Mouse (Mus musculus) limb, embryonic 14.5 days (tissue): Measurements from ENCODE around the gene Lingo4. TPM values are rescaled to one million over a fixed set of nuclear protein-coding genes. Genes with fewer than 3 reads are reported as not detected.

Experiments
- ATAC-seq: fragments of 200-750 bp; cut with Nextera tagmentation; 2 replicates; pipeline ENCODE4 v1.8.0; 2017; ENCODE audit warnings: low read depth, moderate number of reproducible peaks, moderate TSS enrichment; ENCODE audit not compliant: low FRiP score
- DNase-seq: peaks from one replicate; pipeline ENCODE4 v3.0.0-alpha.2; 2015; ENCODE audit warnings: low spot score
- H3K27ac ChIP-seq: fragments of 300-500 bp; sonication (generic); replicated peaks from 2 replicates; pipeline ENCODE4 v1.5.1; 2014; ENCODE audit warnings: low read depth, mild to moderate bottlenecking, low read length, moderate library complexity, mixed read lengths
- H3K27me3 ChIP-seq: fragments of 300-500 bp; sonication (generic); 2 replicates; pipeline ENCODE4 v1.6.1; 2014; ENCODE audit warnings: low read length, mixed read lengths; ENCODE audit not compliant: control insufficient read depth, insufficient read depth
- H3K36me3 ChIP-seq: fragments of 300-500 bp; sonication (generic); 2 replicates; pipeline ENCODE4 v1.6.1; 2014; ENCODE audit warnings: mild to moderate bottlenecking, low read length, moderate library complexity, mixed read lengths; ENCODE audit not compliant: control insufficient read depth, insufficient read depth
- H3K4me1 ChIP-seq: fragments of 300-500 bp; sonication (generic); 2 replicates; pipeline ENCODE4 v1.6.1; 2014; ENCODE audit warnings: antibody characterized with exemption, low read length, mixed read lengths; ENCODE audit not compliant: control insufficient read depth, insufficient read depth
- H3K4me2 ChIP-seq: fragments of 300-500 bp; sonication (generic); replicated peaks from 2 replicates; pipeline ENCODE4 v1.6.1; 2014; ENCODE audit warnings: low read depth, mild to moderate bottlenecking, low read length, moderate library complexity; ENCODE audit not compliant: severe bottlenecking
- H3K4me3 ChIP-seq: fragments of 300-500 bp; sonication (generic); replicated peaks from 2 replicates; pipeline ENCODE4 v1.5.1; 2014; ENCODE audit warnings: low read length
- H3K9ac ChIP-seq: fragments of 300-500 bp; sonication (generic); 2 replicates; pipeline ENCODE4 v1.6.1; 2014; ENCODE audit warnings: mild to moderate bottlenecking, low read depth, low read length, moderate library complexity; ENCODE audit not compliant: severe bottlenecking
- H3K9me3 ChIP-seq: fragments of 300-500 bp; sonication (generic); 2 replicates; pipeline ENCODE4 v1.6.1; 2016; ENCODE audit warnings: low read length; ENCODE audit not compliant: control insufficient read depth
- POLR2A ChIP-seq: fragments of 200-500 bp; IDR thresholded peaks from 2 replicates; pipeline ENCODE4 v1.8.0; 2012; ENCODE audit warnings: inconsistent platforms, mild to moderate bottlenecking, moderate library complexity, borderline replicate concordance; ENCODE audit not compliant: insufficient read depth, insufficient read length; ENCODE audit errors: extremely low read depth
- WGBS: fragments of 180-500 bp; shearing (Covaris S2); extraction: QIAGEN DNeasy Blood & Tissue Kit; methylation state at CpG from one replicate; pipeline ENCODE4 v1.1.7; 2014; 5-methylcytosine and 5-hydroxymethylcytosine counted together
- polyA plus RNA-seq, 2 experiments: library from polyadenylated mRNA; depleted of rRNA in 1 of 2; stranded (reverse) in 1 of 2; unstranded in 1 of 2; fragments of >200 nt; fragmentation: Nextera tagmentation in 1 of 2; extraction: Ambion mirVana in 1 of 2; gene quantifications; 2 replicates each; pipeline versions ENCODE4 v1.2.1 to v1.2.3; 2012 to 2014

Lingo4 gene
- polyA plus RNA-seq, 2 experiments = 0.06 TPM; not detected in 1

GRCm38 (mm10) chr3:94393049-94393448 lies 5.3 kb upstream of the Lingo4 start:
- no peak overlapping the region for H3K9ac ChIP-seq
- no peak overlapping the region for H3K4me3 ChIP-seq
- peak; percentile 67 for DNase-seq
- H3K36me3 ChIP-seq = no peaks in the 10 kb centered on the region
- H3K27ac ChIP-seq = no peak overlapping the region
- ATAC-seq = peak; percentile 75
- H3K4me1 ChIP-seq = no peaks in the 10 kb centered on the region
- WGBS = 31% methylated on average over 4 of the region's 4 CpGs
- no peak for TF ChIP-seq POLR2A
- H3K9me3 ChIP-seq = no peaks in the 10 kb centered on the region
- no peak overlapping the region for H3K4me2 ChIP-seq
- H3K27me3 ChIP-seq = peaks cover 7% of the 10 kb centered on the region; the same call in 1 of the 2 replicates

- WGBS = 52% methylated on average over 1 of the region's 1 CpGs
- Histone ChIP-seq H3K27ac (no peak overlapping the region), H3K9me3 (no peaks in the 10 kb centered on the region), H3K4me3 (no peak overlapping the region), H3K9ac (no peak overlapping the region), H3K27me3 (peaks cover 33% of the 10 kb centered on the region), H3K4me1 (no peaks in the 10 kb centered on the region), H3K4me2 (no peak overlapping the region), H3K36me3 (no peaks in the 10 kb centered on the region)
- ATAC-seq = no peak
- DNase-seq = no peak
- no peak for TF ChIP-seq POLR2A
These were observed 2.0 kb upstream of the Lingo4 start for GRCm38 (mm10) chr3:94396336-94396735.

GRCm38 (mm10) chr3:94396851-94397250 lies 1.5 kb upstream of the Lingo4 start:
- Histone ChIP-seq H3K4me2 (no peak overlapping the region), H3K4me3 (no peak overlapping the region), H3K27ac (no peak overlapping the region), H3K27me3 (peaks cover 38% of the 10 kb centered on the region), H3K9ac (no peak overlapping the region), H3K4me1 (no peaks in the 10 kb centered on the region), H3K9me3 (no peaks in the 10 kb centered on the region), H3K36me3 (no peaks in the 10 kb centered on the region)
- no peak for TF ChIP-seq POLR2A
- WGBS = 71% methylated on average over 4 of the region's 4 CpGs
- ATAC-seq (no peak), DNase-seq (no peak)

GRCm38 (mm10) chr3:94398943-94399481 lies 695 bp downstream of the Lingo4 start:
- TF ChIP-seq POLR2A = no peak
- Histone ChIP-seq H3K9ac (peak overlapping the region; percentile 40; the same call in 1 of the 2 replicates), H3K27ac (no peak overlapping the region), H3K36me3 (no peaks in the 10 kb centered on the region), H3K9me3 (no peaks in the 10 kb centered on the region), H3K27me3 (peaks cover 43% of the 10 kb centered on the region), H3K4me3 (peak overlapping the region; percentile 21), H3K4me1 (no peaks in the 10 kb centered on the region), H3K4me2 (peak overlapping the region; percentile 46)
- no peak for ATAC-seq
- peak; percentile 13 for DNase-seq
- 3% methylated on average over 20 of the region's 20 CpGs for WGBS

- DNase-seq (no peak), ATAC-seq (no peak)
- Histone ChIP-seq H3K27me3 (peaks cover 43% of the 10 kb centered on the region), H3K4me1 (no peaks in the 10 kb centered on the region), H3K9ac (0 out of 2 replicates have a peak overlapping the region, but pooled peaks have one; percentile 40), H3K27ac (no peak overlapping the region), H3K4me3 (no peak overlapping the region), H3K36me3 (no peaks in the 10 kb centered on the region), H3K9me3 (no peaks in the 10 kb centered on the region), H3K4me2 (no peak overlapping the region)
- WGBS = 44% methylated on average over 5 of the region's 5 CpGs
- TF ChIP-seq POLR2A = no peak
These were observed 1.5 kb downstream of the Lingo4 start for GRCm38 (mm10) chr3:94399663-94400310.
